Mouse (Mus musculus) heart, postnatal 0 days (tissue): Measurements from ENCODE around the gene Mmp2. TPM values are rescaled to one million over a fixed set of nuclear protein-coding genes. Genes with fewer than 3 reads are reported as not detected.

Experiments
- ATAC-seq: fragments of 200-750 bp; cut with Nextera tagmentation; 2 replicates; pipeline ENCODE4 v1.8.0; 2017; ENCODE audit warnings: low read depth, moderate number of reproducible peaks, moderate library complexity; ENCODE audit not compliant: insufficient read depth
- DNase-seq: peaks from one replicate; pipeline ENCODE4 v3.0.0-alpha.2; 2016; ENCODE audit warnings: low spot score
- H3K27ac ChIP-seq: fragments of 300-500 bp; sonication (generic); 2 replicates; pipeline ENCODE4 v1.5.1; 2014; ENCODE audit warnings: low read depth, mild to moderate bottlenecking
- H3K27me3 ChIP-seq: fragments of 300-500 bp; sonication (generic); 2 replicates; pipeline ENCODE4 v1.6.1; 2014; ENCODE audit warnings: low read length, mixed read lengths; ENCODE audit not compliant: control insufficient read depth, insufficient read depth
- H3K36me3 ChIP-seq: fragments of 300-500 bp; sonication (generic); replicated peaks from 2 replicates; pipeline ENCODE4 v1.6.1; 2014; ENCODE audit warnings: low read length, mixed read lengths; ENCODE audit not compliant: control insufficient read depth, insufficient read depth
- H3K4me1 ChIP-seq: fragments of 300-500 bp; sonication (generic); 2 replicates; pipeline ENCODE4 v1.6.1; 2014; ENCODE audit warnings: antibody characterized with exemption; ENCODE audit not compliant: control insufficient read depth, insufficient read depth
- H3K4me2 ChIP-seq: fragments of 300-500 bp; sonication (generic); 2 replicates; pipeline ENCODE4 v1.6.1; 2014; ENCODE audit warnings: low read depth, mild to moderate bottlenecking, low read length, moderate library complexity
- H3K4me3 ChIP-seq: fragments of 300-500 bp; sonication (generic); 2 replicates; pipeline ENCODE4 v1.5.1; 2014; ENCODE audit warnings: low read depth, low read length
- H3K9ac ChIP-seq: fragments of 300-500 bp; sonication (generic); replicated peaks from 2 replicates; pipeline ENCODE4 v1.6.1; 2014; ENCODE audit warnings: low read depth, low read length, mixed read lengths
- H3K9me3 ChIP-seq: fragments of 300-500 bp; sonication (generic); replicated peaks from 2 replicates; pipeline ENCODE4 v1.6.1; 2016; ENCODE audit warnings: low read length; ENCODE audit not compliant: control insufficient read depth
- CTCF ChIP-seq: IDR thresholded peaks from 2 replicates; pipeline ENCODE4 v1.5.1; 2016; ENCODE audit warnings: antibody characterized with exemption, control low read depth, low read depth
- EP300 ChIP-seq: IDR thresholded peaks from 2 replicates; pipeline ENCODE4 v1.6.1; 2016; ENCODE audit warnings: antibody characterized with exemption, low read depth
- WGBS: fragments of 180-500 bp; shearing (Covaris S2); extraction: QIAGEN DNeasy Blood & Tissue Kit; methylation state at CpG from one replicate; pipeline ENCODE4 v1.1.7; 2014; 5-methylcytosine and 5-hydroxymethylcytosine counted together
- polyA plus RNA-seq: library from polyadenylated mRNA; unstranded; fragments of >200 nt; fragmentation: Nextera tagmentation; extraction: Ambion mirVana; gene quantifications from 2 replicates; pipeline ENCODE4 v1.2.1, GENCODE M21; 2015
- total RNA-seq: library from RNA; depleted of rRNA; stranded (reverse); fragments of >200 nt; gene quantifications from 2 replicates; pipeline ENCODE4 v1.2.3, GENCODE M21; 2014; ENCODE audit warnings: low replicate concordance

Gene Mmp2
- total and polyA plus RNA-seq, 2 experiments from 2014 or later: 83.6 to 113 TPM

- no peak for TF ChIP-seq EP300
- no peak for TF ChIP-seq CTCF
- Histone ChIP-seq H3K27ac (no peak overlapping the region), H3K4me3 (no peak overlapping the region), H3K9me3 (no peaks in the 10 kb centered on the region), H3K27me3 (no peaks in the 10 kb centered on the region), H3K36me3 (no peaks in the 10 kb centered on the region), H3K9ac (no peak overlapping the region), H3K4me2 (no peak overlapping the region), H3K4me1 (no peaks in the 10 kb centered on the region)
- DNase-seq (no peak), ATAC-seq (no peak)
- 64% methylated on average over 14 of the region's 14 CpGs for WGBS
Measured at GRCm38 (mm10) chr8:92793852-92794580, 33.1 kb upstream of the Mmp2 start.

- 88% methylated on average over 7 of the region's 7 CpGs for WGBS
- TF ChIP-seq CTCF (no peak), EP300 (no peak)
- Histone ChIP-seq H3K27me3 (no peaks in the 10 kb centered on the region), H3K27ac (no peak overlapping the region), H3K9ac (no peak overlapping the region), H3K4me3 (no peak overlapping the region), H3K4me1 (no peaks in the 10 kb centered on the region), H3K9me3 (no peaks in the 10 kb centered on the region), H3K4me2 (no peak overlapping the region), H3K36me3 (no peaks in the 10 kb centered on the region)
- DNase-seq: no peak
- no peak for ATAC-seq
Measured at GRCm38 (mm10) chr8:92797527-92797931, 29.6 kb upstream of the Mmp2 start.

DNA sequence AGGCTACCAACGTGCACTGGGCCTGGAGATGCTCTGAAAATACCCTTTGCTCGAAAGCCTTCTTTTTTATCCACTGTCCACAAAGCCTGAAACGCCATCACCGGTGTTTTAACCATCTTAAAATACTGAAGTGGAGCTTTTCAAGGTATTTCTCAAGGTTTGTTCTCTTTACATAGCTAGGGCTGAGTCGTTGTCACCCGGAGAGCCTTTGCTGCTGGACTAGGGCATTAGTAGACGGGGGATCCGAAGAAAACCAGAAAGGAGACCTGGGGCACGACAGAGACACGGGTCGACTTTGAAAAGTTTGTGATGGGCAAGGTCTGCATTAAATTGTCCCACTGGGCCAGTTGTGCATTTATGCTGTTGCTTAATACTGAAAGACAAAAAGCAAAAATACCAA lies 27.7 kb upstream of the Mmp2 start:
- no peak for ATAC-seq
- no peak for TF ChIP-seq EP300
- TF ChIP-seq CTCF: no peak
- no peak overlapping the region for H3K27ac ChIP-seq
- H3K4me1 ChIP-seq: no peaks in the 10 kb centered on the region
- WGBS: 86% methylated on average over 11 of the region's 11 CpGs
- no peaks in the 10 kb centered on the region for H3K36me3 ChIP-seq
- no peaks in the 10 kb centered on the region for H3K9me3 ChIP-seq
- no peak overlapping the region for H3K9ac ChIP-seq
- no peaks in the 10 kb centered on the region for H3K27me3 ChIP-seq
- DNase-seq: no peak
- no peak overlapping the region for H3K4me3 ChIP-seq
- H3K4me2 ChIP-seq: no peak overlapping the region

DNA sequence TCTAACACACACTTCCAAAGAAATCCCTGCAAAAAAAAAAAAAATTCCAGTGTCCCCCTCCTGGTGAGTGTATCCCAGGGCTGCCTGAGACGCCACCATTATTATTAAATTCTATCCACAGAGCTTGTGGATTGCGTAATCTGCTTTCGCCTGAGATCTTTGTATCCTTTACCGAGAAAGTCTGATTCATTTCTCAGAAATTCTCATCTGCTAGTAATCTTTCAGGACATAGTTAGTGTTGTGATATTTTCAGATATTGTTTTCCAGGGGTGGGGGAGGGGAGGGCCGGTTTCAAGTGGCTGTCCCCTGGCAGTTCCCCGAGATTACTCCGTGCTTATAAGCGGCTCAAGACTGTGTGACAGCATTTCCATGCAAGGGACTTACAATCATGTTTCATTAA lies 25.9 kb upstream of the Mmp2 start:
- H3K27ac ChIP-seq: no peak overlapping the region
- H3K4me2 ChIP-seq: no peak overlapping the region
- ATAC-seq (no peak), DNase-seq (no peak)
- no peaks in the 10 kb centered on the region for H3K36me3 ChIP-seq
- no peak for TF ChIP-seq CTCF
- no peak for TF ChIP-seq EP300
- no peaks in the 10 kb centered on the region for H3K27me3 ChIP-seq
- no peak overlapping the region for H3K9ac ChIP-seq
- H3K9me3 ChIP-seq: no peaks in the 10 kb centered on the region
- H3K4me3 ChIP-seq: no peak overlapping the region
- no peaks in the 10 kb centered on the region for H3K4me1 ChIP-seq
- 39% methylated on average over 8 of the region's 8 CpGs for WGBS

DNA sequence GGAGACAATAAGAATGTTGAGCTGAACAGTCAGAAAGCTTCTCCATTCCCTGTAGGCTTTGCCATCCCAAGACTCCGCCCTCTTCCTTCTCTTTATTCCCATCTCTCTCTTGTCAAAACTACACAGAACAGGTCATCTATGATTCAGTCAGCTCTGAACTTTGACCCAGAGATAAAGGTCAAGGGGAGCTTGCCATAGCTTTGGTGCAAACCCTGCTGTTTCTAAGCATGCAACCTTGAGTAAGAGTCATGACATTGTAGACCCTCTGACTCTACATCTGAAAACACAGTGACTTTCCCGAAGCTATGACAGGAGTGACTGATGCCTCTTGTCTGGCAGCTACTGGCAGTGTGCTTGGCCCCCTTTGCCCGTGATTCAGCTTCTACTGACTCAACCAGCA lies 24.5 kb upstream of the Mmp2 start:
- Histone ChIP-seq H3K9me3 (no peaks in the 10 kb centered on the region), H3K4me1 (no peaks in the 10 kb centered on the region), H3K4me3 (no peak overlapping the region), H3K4me2 (no peak overlapping the region), H3K36me3 (no peaks in the 10 kb centered on the region), H3K27me3 (no peaks in the 10 kb centered on the region), H3K27ac (no peak overlapping the region), H3K9ac (no peak overlapping the region)
- 65% methylated on average over 3 of the region's 3 CpGs for WGBS
- ATAC-seq: no peak
- DNase-seq: no peak
- TF ChIP-seq CTCF: no peak
- no peak for TF ChIP-seq EP300

DNA sequence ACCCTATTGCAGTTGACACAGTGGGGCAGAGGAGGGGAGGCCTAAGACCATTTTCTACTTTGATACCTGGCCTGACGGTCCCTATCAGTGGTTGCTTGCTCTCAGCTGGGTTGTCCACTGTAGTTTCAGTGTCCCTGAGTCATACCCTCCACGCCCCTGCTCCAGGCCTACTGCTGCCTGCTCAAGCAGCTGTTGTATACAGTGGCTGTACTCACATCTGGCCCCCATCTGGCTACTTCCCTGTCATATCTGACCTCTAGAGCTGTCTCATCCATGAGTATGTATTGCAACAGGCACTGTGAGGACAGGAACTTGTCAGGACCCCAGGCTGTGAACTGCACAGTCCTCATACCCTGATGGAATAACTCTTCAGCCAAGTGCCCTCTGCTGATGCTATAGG lies 14.3 kb upstream of the Mmp2 start:
- Histone ChIP-seq H3K9me3 (no peaks in the 10 kb centered on the region), H3K27ac (no peak overlapping the region), H3K4me1 (no peaks in the 10 kb centered on the region), H3K27me3 (no peaks in the 10 kb centered on the region), H3K4me2 (no peak overlapping the region), H3K4me3 (no peak overlapping the region), H3K36me3 (no peaks in the 10 kb centered on the region), H3K9ac (no peak overlapping the region)
- WGBS: 74% methylated on average over 2 of the region's 2 CpGs
- no peak for TF ChIP-seq CTCF
- no peak for TF ChIP-seq EP300
- ATAC-seq: no peak
- no peak for DNase-seq
